Mouse (Mus musculus) natural killer cell, adult 2 months (primary cell): Measurements from ENCODE around the gene Cd276.
"Not testable (repeated sequence)": the region's sequence is repeated elsewhere in the genome, so short reads cannot be mapped to it uniquely, and the experiment has no call there.

Experiments used
- DNase-seq, 2 experiments: peaks; one replicate each; pipeline ENCODE4 v3.0.0; 2022; ENCODE audit warnings: low spot score in 2 of 2

Cd276 gene

DNA sequence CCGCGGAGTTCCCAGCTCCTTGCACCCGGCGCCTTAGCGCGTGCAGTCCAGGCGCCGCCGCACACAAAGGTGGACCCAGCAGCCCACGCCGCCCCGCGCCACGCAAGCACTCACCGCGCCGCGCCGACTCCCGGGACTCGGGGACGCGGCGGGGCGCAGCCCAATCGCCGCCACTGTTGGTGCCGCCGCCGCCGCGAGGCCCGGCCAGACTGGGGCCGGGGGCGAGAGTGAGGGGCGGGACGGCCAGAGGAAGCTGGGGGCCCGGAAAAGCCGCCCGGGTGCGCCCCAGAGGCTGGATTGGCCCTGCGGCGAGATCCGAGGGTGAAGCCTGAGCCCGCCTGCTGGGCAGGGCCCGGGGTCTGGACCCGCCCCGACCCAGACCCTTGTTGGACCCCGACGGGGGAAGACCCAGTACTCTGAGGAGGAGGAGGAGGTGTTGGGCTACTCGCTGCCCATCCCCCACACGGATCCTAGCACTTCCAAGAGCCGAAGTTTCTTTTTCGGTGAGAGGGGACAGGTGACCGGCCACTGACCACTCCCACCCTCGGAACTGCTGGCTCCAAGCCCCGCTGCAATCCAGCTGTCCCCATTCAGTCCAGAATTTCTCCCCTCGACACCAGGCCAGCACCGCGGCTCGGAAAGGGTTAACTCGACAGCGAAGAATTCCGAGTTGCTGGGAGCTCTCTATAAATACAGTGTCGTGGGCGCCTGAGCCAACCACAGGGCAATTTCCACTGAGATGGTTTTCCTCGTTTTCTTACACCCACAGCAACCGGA, at the start of gene Cd276:
TSS of gene Cd276 (minus strand) at position 530 of the 777 bp plus-strand sequence.
- no peak for DNase-seq

DNA sequence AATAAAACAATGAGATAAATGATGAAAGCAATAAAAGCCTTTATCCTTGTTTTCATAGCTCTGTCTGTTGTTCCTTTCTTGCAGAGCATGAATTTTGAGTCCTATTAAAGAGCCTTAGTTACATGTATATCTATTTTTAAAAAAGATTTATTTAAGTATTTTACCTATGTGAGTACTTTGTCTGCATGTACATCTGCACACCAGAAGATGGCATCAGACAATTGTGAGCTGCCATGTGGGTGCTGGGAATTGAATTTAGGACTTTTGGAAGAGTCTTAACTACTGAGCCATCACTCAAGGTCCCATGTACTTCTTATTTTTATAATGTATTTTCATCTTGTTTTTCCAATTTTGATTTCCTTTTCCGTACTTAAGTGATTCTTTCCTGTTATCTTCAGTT, 40.1 kb upstream of the Cd276 start:
- no peak for DNase-seq

DNA sequence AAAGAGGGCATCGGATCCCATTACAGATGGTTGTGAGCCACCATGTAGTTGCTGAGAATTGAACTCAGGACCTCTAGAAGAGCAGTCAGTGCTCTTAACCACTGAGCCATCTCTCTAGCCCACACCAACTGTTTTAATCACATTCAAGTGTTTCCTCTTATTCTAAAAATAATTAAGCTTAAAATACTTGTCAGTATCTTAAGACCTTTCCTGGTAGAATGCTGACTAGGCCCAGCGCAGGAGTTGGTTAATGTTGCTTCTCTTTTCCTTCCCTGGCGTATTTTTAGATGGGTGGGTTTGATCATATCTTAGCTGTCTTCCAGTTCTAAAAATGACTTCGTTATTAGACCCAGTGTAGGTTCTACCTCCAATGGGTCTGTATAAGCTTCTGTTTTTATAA, 33.4 kb upstream of the Cd276 start:
- no peak for DNase-seq

DNA sequence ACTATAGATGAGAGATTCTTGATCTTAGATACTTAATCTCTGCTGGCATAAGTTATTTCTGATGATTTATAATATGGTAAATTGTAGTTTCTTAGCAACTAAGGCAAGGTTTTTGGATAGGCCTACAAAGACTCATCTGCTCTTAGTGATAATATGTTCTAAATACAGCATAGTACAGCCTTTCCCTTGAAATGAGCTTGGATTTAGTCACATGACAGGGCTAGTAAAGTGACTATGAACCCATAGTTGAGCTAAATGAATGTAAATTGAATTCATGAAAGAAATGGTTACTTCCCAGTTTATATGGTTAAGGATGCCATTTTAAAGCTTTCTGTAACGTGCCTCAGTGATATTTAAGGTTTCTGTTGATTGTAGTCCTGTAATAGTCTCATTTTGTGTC, 29.1 kb upstream of the Cd276 start:
- no peak for DNase-seq

DNA sequence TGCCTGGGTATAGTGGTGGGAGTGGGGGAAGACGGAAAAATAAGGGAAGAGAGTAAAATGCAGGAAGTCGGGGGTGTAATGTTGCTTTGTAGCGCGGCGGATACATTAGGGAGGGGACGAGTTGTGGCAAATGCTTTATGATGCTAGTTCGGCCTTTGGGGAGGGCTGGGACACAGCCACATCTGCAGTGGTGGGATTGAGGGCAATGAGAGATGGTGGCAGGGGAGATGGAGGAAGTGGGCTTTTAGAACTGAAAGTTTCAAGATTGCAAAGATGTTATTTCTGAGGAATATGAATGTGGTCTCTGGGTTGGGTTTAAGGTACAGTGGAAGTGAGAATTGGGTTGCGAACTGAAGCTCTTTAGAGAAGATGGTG, 28.0 kb upstream of the Cd276 start:
- peak; percentile 26 to 36 for DNase-seq

DNA sequence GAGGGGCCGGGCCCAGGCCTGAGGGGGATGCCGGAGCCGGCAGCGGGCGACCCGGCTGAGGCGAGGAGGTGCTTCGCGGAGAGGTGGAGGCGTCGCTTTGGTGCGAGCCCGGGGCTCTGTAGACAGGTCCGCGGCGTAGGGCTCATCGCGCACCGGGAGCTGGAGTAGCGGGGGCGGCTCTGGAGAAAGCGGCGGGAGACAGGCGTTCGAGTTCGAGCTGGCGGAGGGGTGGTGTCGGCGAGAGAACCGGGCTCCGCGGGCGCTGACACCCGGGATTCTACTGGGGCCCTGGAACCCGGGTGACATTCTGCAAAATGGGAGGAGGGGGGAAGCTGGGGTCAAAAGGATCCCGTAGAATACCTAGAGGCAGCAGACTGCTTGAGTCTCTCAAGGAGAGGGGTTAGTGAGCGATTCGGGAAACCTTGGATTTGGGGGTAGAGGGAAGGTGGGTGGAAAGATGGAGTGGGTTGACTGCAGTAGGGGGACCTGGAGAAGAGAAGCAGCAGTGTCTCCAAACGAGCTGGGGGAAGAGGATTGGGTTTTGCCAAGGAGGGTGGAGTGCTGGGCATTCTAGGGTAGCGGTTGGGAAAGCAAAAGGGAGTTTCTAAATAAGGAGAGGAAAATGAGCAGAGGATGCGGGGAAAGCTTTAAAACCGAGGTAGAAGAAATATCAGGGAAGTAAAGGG, 27.5 kb upstream of the Cd276 start:
- DNase-seq, result no peak

DNA sequence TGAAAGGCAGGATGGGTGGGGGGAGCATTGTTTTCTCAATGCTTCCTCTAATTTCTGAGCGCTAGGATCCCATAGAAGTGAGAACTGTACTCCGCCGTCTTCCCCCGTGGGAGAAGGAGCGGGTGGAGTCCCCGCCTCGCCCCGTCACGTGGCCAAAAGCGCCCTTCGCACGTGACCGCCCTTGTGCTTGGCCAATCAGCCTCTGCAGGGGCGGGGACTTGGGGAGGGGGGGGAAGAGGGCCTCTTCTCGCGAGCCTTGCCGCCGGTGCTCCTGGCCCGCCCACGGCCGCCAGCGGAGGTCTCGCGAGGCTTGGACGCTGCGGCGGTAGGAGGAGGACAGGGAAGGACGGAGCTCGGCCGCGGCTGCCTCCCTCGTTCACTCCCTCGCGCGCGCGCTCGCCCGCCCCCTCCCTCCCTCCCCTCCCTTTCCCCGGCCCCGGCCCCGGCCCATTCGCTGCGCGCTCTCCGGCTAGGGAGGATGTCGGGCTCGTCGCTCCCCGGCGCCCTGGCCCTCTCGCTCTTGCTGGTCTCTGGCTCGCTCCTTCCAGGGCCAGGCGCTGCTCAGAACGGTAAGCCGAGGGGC, 26.8 kb upstream of the Cd276 start, which contains the start of gene Nptn:
TSS of gene Nptn (plus strand) at position 283 of the 583 bp plus-strand sequence.
- peak; percentile 93 to 96 for DNase-seq

DNA sequence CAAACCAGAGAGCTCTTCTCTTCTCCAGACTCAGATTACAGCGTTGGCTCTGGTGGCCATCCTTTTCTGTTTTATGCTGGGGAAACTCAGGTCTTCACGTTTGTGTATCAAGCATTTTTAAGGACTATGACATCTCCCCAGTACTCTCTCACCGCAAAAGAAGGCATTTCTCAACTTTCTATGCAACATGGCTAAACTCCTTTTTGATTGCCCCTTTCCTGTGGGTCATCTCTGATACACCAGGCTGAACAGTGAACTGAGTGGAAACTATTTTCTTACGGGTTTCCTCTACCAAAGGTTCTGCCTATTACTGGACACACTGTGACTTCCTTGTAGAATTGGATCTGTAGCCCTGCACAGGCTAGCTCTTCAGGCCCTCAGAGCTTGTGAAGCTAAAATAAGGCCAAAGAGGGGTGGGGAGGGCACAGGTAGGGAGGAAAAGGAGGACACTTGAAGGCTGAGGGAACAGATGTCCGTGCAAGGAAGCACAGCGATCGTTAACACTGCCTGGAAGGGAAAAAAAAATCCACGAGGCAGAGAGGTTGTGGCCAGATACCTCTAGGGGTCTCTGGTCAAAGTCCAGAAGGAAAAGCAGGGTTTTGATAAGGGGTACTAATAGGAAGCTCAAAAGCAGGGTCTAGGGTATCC, 26.2 kb upstream of the Cd276 start:
- peak; percentile 2 to 30 for DNase-seq

DNA sequence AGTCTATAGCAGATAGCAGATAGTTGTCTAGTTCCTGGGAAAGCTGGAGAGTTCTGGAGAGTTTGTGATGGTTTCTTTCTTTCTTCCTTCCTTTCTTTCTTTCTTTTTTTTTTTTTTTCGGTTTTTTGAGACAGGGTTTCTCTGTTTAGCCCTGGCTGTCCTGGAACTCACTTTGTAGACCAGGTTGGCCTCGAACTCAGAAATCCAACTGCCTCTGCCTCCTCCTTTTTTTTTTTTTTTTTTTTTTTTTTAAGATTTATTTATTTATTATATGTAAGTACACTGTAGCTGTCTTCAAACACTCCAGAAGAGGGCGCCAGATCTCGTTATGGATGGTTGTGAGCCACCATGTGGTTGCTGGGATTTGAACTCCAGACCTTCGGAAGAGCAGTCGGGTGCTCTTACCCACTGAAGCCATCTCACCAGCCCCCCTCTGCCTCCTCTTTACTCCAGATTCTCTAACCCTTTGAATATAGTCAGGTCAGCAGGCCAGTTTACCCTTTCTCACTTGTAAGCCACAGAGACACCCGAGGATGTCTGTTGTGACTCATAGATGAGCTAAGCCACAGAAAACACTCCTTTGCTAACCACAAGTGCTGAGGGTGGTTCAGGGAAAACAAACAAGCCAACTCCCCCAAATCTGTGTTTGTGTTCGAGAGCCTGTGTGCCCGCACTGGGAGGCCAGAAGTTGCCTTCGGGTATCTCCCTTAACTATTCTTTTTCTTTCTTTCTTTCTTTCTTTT, 25.4 kb upstream of the Cd276 start:
- DNase-seq, result peak; percentile 69 to 86

DNA sequence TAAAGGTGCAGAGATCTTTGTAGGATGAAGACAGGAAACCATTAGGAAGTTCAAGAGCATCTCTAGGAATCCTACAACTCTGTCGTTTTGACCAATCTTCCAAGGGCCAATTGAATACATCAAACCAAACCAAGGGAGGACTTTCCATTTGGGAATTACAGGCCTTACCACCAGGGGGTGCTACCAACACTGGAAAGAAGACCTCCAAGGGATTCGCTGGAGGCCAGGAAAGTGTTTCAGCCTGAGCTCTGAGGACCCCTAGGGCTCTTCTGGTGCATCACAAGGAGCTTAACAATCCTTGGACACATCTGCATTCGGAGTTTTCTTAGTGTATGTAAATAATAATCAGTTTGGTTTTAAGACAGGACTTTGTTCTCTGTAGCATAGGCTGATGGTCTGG, 23.4 kb upstream of the Cd276 start:
- DNase-seq, result peak; percentile 36 to 44

DNA sequence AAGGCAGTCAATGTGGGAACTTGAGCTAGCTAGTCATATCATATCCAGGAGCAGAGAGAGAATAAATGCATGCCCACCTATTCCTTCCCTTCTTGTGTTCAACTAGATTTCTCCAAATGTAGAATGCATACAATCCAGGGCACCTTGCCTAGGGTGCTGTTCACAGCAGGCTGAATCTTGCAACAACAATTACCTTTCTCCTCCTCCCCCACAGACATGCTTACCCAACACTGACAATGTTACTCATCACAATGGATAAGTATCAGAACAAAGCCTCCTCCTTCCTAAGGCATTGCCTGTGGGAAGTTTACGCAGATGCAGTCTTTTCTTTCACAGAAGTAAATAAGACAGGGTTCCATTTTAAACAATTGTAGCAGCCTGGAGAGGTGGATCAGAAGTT, 15.8 kb upstream of the Cd276 start:
- DNase-seq, result no peak

DNA sequence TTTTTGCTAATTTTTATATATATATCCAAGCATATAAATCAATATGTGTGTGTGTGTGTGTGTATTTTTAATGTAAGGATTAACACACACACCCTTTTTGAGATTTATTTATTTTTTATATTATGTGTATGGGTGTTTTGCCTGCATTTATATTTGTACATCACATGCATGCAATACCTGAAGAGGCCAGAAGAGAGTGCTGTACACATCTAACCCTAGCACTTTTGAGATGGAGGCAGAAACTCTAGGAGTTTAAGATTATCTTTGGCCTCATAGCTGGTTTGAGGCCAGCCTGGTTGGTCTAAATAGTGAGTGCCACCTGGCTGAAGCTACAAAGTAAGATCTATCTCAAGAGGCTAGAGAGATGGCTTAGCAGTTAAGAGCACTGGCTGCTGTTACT, 12.4 kb upstream of the Cd276 start:
- peak; percentile 25 to 48 for DNase-seq

DNA sequence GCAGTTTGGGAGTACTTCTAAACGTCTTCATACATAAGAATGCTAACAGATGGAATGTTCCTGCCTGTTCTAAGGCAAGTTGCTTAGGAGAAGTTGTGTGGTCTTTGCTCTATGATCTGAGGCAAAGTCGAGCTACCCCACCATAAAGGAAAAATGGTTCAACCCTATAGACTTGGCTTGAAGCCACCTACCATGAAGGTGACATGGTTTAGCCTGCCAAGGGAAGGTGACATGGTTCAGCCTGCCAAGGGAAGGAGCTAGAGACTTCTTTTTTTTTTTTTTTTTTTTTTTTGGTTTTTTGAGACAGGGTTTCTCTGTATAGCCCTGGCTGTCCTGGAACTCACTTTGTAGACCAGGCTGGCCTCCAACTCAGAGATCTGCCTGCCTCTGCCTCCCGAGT, 10.7 kb upstream of the Cd276 start:
- DNase-seq, result not testable (repeated sequence)

DNA sequence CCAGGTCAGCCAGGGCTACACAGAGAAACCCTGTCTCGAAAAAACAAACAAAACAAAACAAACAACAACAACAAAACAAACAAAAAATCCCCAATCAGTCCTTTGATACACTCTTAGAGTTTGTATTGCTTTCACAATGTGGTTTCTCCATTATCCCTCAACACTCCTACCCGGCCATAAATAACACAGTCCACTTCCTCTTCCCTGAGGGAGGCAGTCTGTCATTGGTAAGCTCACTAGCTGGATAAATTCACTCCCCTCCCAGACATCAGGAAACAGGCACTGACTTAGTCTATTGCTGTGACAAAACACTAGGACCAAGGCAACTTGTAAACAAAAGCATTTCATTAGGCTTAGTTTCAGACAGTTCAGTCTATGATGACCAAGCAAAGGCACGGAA, 5.0 kb upstream of the Cd276 start:
- no peak for DNase-seq

DNA sequence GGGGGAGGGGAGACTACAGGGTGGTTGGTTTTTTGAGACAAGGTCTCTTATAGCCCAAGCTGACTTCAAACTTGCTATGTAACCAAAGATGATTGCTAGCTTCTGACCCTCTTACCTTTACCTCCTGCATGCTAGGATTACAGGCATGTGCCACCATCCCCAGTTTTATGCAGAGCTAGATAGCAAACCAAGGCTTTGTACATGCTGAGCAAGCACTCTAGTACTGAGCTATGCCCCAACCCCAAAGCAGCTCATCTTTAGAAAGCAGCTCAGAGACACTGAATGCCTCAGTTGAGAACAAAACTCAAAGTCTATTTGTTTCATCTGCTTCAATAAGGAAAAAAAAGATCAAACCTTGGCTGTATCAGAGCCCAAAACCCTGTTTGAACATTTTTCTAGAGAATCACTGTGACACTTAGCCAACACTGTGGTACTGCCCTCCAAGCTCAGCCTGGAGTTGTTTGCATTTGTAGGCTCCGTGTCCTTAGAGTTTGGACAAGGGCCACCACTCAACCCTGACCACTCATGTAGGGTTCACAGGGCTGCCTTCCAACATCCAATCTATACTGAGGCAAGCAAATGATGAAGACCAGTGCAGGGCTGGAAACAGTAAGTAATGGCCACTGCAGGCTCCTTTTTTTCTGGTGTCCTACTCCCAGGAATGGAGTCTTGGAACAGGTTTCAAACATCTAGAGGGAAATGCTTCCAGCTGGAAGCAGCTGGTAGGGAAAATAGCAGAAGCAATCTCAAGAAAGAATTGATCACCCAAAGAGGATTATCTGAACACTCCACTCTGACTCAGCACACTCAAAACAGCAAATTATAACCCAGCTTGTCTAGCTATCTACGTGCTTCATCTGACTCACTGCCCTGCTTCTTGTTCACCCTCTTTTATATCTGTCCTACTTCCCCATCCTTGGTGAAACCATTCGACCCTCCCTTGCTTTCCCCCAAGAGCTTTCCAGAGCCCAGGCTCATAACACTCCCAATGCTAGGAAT, 2.5 kb upstream of the Cd276 start:
- DNase-seq, result no peak

DNA sequence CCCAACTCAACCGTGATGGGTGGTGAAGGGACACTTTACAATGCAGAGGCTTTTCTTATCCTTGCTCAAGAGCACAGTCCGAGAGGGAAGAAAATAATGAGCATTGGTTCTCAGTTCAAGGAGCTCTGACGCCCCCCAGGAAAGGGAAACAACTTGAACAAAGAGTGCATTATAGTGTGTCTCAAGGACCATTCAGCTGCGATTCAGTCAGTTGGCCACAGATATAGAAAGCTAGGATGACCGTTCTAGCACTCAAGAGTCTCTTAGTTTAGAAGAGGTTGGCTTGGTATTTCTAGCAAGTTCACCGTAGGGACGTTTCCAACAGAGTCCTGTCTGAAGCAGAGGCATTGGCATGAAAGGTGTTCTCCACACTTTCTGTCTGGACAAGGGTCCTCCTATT, 1.4 kb upstream of the Cd276 start:
- no peak for DNase-seq

DNA sequence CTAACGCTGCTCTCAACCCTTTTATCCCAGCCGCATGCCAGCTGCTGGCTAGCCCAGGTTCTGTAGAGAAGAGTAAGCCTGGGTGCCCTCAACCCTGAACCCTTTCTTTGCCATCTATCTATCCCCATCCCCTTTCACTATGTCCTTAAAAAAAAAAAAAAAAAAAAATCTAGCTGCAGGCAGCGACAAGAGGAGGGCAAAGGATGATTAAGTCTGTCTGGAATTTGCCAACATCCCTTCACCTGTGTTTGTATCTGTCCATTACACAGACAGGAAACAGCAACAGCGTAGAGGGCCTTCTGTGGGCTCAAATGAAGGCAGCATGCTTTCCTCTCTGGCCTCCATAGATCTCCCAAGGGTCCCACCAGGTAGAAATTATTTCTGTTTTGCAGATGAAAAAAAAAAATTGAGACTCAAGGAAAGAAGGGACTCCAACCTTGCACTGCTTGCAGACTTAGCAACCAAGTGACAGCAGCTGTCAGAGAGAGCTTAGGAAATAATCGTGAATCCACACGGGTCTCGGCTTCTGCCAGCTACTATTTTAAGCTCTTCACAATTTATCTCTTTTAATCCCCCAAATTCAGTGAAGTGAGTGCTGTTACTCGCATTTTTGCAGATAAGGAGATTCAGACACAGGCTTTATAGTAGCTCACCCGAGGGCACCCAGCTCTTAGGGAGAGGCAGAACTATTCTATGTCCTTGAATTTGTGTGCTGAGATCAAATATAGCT, 613 bp upstream of the Cd276 start:
- no peak for DNase-seq

DNA sequence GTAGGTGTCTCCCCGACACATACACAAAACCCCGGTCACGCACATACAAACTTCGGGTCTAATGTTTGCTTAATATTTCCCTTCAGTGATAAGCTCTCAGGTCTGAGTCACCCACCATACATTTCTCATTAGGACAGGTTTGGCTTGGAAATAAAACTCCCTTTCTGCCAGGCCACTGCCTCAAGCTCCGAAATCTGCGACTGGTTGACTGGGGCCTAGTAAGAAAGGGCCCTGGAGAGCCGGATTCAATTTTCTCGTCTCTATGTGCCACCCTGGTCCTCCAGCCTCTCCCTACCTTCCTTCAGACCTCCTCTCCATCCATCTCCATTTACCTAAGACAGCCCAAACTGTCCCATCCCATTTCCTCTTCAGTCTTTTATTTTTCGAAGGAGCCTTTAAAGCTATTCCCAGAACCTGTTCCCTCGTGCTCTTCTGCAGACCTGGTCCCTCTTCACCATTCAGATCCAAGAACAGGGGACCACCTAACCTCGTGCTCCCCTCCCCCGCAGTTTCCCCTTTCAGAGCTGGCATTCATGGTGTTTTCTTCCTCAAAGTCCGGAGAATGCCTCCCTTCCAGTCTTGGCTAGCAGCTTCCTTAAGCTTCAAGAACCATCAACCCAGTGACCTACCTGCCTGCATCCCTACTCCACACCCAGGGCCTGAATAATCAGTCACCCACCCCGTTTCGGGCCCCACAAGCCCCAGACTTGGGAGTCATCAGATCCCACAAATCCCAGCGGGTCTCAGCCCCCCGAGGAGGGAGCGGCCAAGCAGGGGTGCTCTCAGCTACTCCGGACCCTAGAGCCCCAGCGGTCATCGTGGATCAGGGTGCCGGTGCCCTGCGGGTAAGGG, 955 bp downstream of the Cd276 start:
- DNase-seq, result no peak

DNA sequence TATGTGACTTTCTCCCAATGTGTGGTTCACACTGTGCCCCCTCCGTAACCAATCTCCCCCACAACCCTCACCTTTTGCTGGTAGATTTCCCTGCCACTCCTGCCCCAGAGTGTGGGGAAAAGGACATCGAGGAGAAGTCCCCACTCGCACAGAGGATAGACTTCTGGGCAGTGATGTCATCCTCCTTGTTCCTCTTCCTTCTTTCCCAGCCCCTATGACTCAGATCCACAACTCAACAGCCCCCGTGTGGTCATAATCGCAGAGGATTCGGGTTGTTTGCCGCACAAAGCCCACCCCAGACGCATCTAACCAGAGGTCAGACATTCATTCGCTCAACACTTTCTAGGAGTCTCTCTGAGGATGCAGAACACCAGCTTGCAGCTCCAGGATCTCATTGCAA, 3.2 kb downstream of the Cd276 start:
- DNase-seq, result no peak
